Mouse (Mus musculus): Measurements from ENCODE around the gene Wdr83. TPM values are rescaled to one million over a fixed set of nuclear protein-coding genes. Genes with fewer than 3 reads are reported as not detected.

The Wdr83 gene
- polyA plus RNA-seq, 1 experiment from 2014 or later, result 46.2 TPM

- 82% methylated on average over 9 of the region's 9 CpGs for WGBS
Measured at GRCm38 (mm10) chr8:85076001-85076400, 5.1 kb downstream of the Wdr83 start.

GRCm38 (mm10) chr8:85074617-85075016, 6.5 kb downstream of the Wdr83 start:
- Histone ChIP-seq H3K9ac (no peak overlapping the region), H3K4me2 (no peak overlapping the region), H3K27me3 (no peaks in the 10 kb centered on the region), H3K9me3 (no peaks in the 10 kb centered on the region), H3K36me3 (peaks cover 52% of the 10 kb centered on the region), H3K4me3 (no peak overlapping the region), H3K4me1 (peaks cover 12% of the 10 kb centered on the region), H3K27ac (no peak overlapping the region)
- ATAC-seq (ENCODE audit: insufficient number of reproducible peaks, insufficient read depth, low FRiP score, low TSS enrichment, low read depth), result no peak
- 80% methylated on average over 10 of the region's 10 CpGs for WGBS

More at GRCm38 (mm10) chr8:85076001-85076400, 5.1 kb downstream of the Wdr83 start:
- no peaks in the 10 kb centered on the region for H3K27me3 ChIP-seq
- no peak overlapping the region for H3K4me3 ChIP-seq
- peaks cover 52% of the 10 kb centered on the region for H3K36me3 ChIP-seq
- no peak for ATAC-seq (ENCODE audit: insufficient number of reproducible peaks, insufficient read depth, low FRiP score, low TSS enrichment, low read depth)
- H3K27ac ChIP-seq, result no peak overlapping the region
- no peak overlapping the region for H3K9ac ChIP-seq
- no peak overlapping the region for H3K4me2 ChIP-seq
- peaks cover 13% of the 10 kb centered on the region for H3K4me1 ChIP-seq
- no peaks in the 10 kb centered on the region for H3K9me3 ChIP-seq

- H3K9me3 ChIP-seq, result no peaks in the 10 kb centered on the region
- WGBS, result 83% methylated on average over 10 of the region's 10 CpGs
- H3K4me3 ChIP-seq, result no peak overlapping the region
- H3K27me3 ChIP-seq, result no peaks in the 10 kb centered on the region
- H3K4me2 ChIP-seq, result no peak overlapping the region
- peaks cover 52% of the 10 kb centered on the region for H3K36me3 ChIP-seq
- no peak overlapping the region for H3K27ac ChIP-seq
- H3K4me1 ChIP-seq, result peaks cover 9% of the 10 kb centered on the region
- H3K9ac ChIP-seq, result no peak overlapping the region
- ATAC-seq (ENCODE audit: insufficient number of reproducible peaks, insufficient read depth, low FRiP score, low TSS enrichment, low read depth), result no peak
Measured at GRCm38 (mm10) chr8:85074167-85074566, 6.9 kb downstream of the Wdr83 start.

GRCm38 (mm10) chr8:85073041-85073612, 8.0 kb downstream of the Wdr83 start:
- Histone ChIP-seq H3K27me3 (no peaks in the 10 kb centered on the region), H3K9me3 (no peaks in the 10 kb centered on the region), H3K36me3 (peaks cover 52% of the 10 kb centered on the region), H3K4me1 (peaks cover 9% of the 10 kb centered on the region), H3K27ac (no peak overlapping the region), H3K4me2 (peak overlapping the region; percentile 76), H3K9ac (peak overlapping the region; percentile 40; the same call in 1 of the 2 replicates), H3K4me3 (peak overlapping the region; percentile 97; the same call in 1 of the 2 replicates)
- 88% methylated on average over 15 of the region's 15 CpGs for WGBS
- ATAC-seq (ENCODE audit: insufficient number of reproducible peaks, insufficient read depth, low FRiP score, low TSS enrichment, low read depth), result no peak

- Histone ChIP-seq H3K9me3 (no peaks in the 10 kb centered on the region), H3K36me3 (peaks cover 53% of the 10 kb centered on the region), H3K4me3 (peak overlapping the region; percentile 97), H3K9ac (peak overlapping the region; percentile 94), H3K4me2 (peak overlapping the region; percentile 76), H3K27ac (peak overlapping the region; percentile 97), H3K4me1 (peaks cover 9% of the 10 kb centered on the region), H3K27me3 (no peaks in the 10 kb centered on the region)
- ATAC-seq (ENCODE audit: insufficient number of reproducible peaks, insufficient read depth, low FRiP score, low TSS enrichment, low read depth), result peak; percentile 0; the same call in 1 of the 2 replicates
- 31% methylated on average over 9 of the region's 9 CpGs for WGBS
Measured at GRCm38 (mm10) chr8:85072364-85072929, 8.7 kb downstream of the Wdr83 start.

GRCm38 (mm10) chr8:85071514-85072281, 9.4 kb downstream of the Wdr83 start, which contains the start of gene Dhps:
TSS of gene Dhps (plus strand) at chr8:85071757.
- ATAC-seq (ENCODE audit: insufficient number of reproducible peaks, insufficient read depth, low FRiP score, low TSS enrichment, low read depth), result peak; percentile 72
- Histone ChIP-seq H3K27ac (peak within 1 kb of the TSS; percentile 97), H3K4me2 (peak within 1 kb of the TSS; percentile 76), H3K27me3 (no peaks in the 10 kb centered on the region), H3K4me3 (peak within 1 kb of the TSS; percentile 97), H3K36me3 (peaks cover 56% of the 10 kb centered on the region), H3K4me1 (peaks cover 9% of the 10 kb centered on the region), H3K9me3 (no peaks in the 10 kb centered on the region), H3K9ac (peak within 1 kb of the TSS; percentile 94)
- WGBS, result under 1% methylated on average over 68 of the region's 68 CpGs

- WGBS, result 77% methylated on average over 5 of the region's 5 CpGs
- Histone ChIP-seq H3K4me2 (peak overlapping the region; percentile 76), H3K9ac (peak overlapping the region; percentile 94), H3K27ac (peak overlapping the region; percentile 97), H3K4me3 (peak overlapping the region; percentile 97), H3K4me1 (peaks cover 9% of the 10 kb centered on the region), H3K9me3 (no peaks in the 10 kb centered on the region), H3K27me3 (no peaks in the 10 kb centered on the region), H3K36me3 (peaks cover 56% of the 10 kb centered on the region)
- no peak for ATAC-seq (ENCODE audit: insufficient number of reproducible peaks, insufficient read depth, low FRiP score, low TSS enrichment, low read depth)
Measured at GRCm38 (mm10) chr8:85071041-85071440, 10.1 kb downstream of the Wdr83 start.

- Histone ChIP-seq H3K4me1 (peaks cover 9% of the 10 kb centered on the region), H3K4me3 (no peak within 1 kb of the TSS), H3K4me2 (no peak within 1 kb of the TSS), H3K27ac (no peak within 1 kb of the TSS), H3K27me3 (no peaks in the 10 kb centered on the region), H3K9me3 (no peaks in the 10 kb centered on the region), H3K36me3 (peaks cover 41% of the 10 kb centered on the region), H3K9ac (peak within 1 kb of the TSS; percentile 7; the same call in 1 of the 2 replicates)
- no peak for ATAC-seq (ENCODE audit: insufficient number of reproducible peaks, insufficient read depth, low FRiP score, low TSS enrichment, low read depth)
Measured at GRCm38 (mm10) chr8:85067982-85068381, 13.1 kb downstream of the Wdr83 start, which contains the start of gene Gm5741. TSS of gene Gm5741 (minus strand) at chr8:85067982.

- H3K27ac ChIP-seq, result no peak overlapping the region
- no peak overlapping the region for H3K4me3 ChIP-seq
- no peaks in the 10 kb centered on the region for H3K27me3 ChIP-seq
- H3K4me2 ChIP-seq, result no peak overlapping the region
- H3K9me3 ChIP-seq, result no peaks in the 10 kb centered on the region
- H3K36me3 ChIP-seq, result peaks cover 41% of the 10 kb centered on the region
- no peak overlapping the region for H3K9ac ChIP-seq
- peaks cover 5% of the 10 kb centered on the region for H3K4me1 ChIP-seq
- 90% methylated on average over 2 of the region's 2 CpGs for WGBS
- no peak for ATAC-seq (ENCODE audit: insufficient number of reproducible peaks, insufficient read depth, low FRiP score, low TSS enrichment, low read depth)
Measured at GRCm38 (mm10) chr8:85067155-85067554, 14.0 kb downstream of the Wdr83 start.

- H3K36me3 ChIP-seq, result peaks cover 44% of the 10 kb centered on the region
Measured at GRCm38 (mm10) chr8:85065213-85065612, 15.9 kb downstream of the Wdr83 start.

GRCm38 (mm10) chr8:85062603-85063002, 18.5 kb downstream of the Wdr83 start:
- 92% methylated on average over 4 of the region's 4 CpGs for WGBS
- no peak for ATAC-seq (ENCODE audit: insufficient number of reproducible peaks, insufficient read depth, low FRiP score, low TSS enrichment, low read depth)

More at GRCm38 (mm10) chr8:85065213-85065612, 15.9 kb downstream of the Wdr83 start:
- no peak for ATAC-seq (ENCODE audit: insufficient number of reproducible peaks, insufficient read depth, low FRiP score, low TSS enrichment, low read depth)
- Histone ChIP-seq H3K4me3 (no peak overlapping the region), H3K27ac (no peak overlapping the region), H3K27me3 (no peaks in the 10 kb centered on the region), H3K9ac (no peak overlapping the region), H3K9me3 (no peaks in the 10 kb centered on the region), H3K4me2 (no peak overlapping the region), H3K4me1 (peaks cover 17% of the 10 kb centered on the region)
- WGBS, result 50% methylated on average over 2 of the region's 2 CpGs

More at GRCm38 (mm10) chr8:85062603-85063002, 18.5 kb downstream of the Wdr83 start:
- Histone ChIP-seq H3K9ac (no peak overlapping the region), H3K9me3 (no peaks in the 10 kb centered on the region), H3K27me3 (no peaks in the 10 kb centered on the region), H3K4me2 (no peak overlapping the region), H3K4me3 (no peak overlapping the region), H3K4me1 (peaks cover 17% of the 10 kb centered on the region), H3K27ac (no peak overlapping the region), H3K36me3 (peaks cover 37% of the 10 kb centered on the region)
